Mouse (Mus musculus): ENCODE data around the gene Cnr2.

- TF ChIP-seq CTCF (IDR thresholded peaks at IDR 0.05; ENCODE audit: low read depth) (no peak), EP300 (IDR thresholded peaks at IDR 0.05; ENCODE audit: low read depth) (no peak)
These were observed 4.8 kb downstream of the Cnr2 start for GRCm38 (mm10) chr4:135900008-135900407.

All from liver, postnatal 0 days (tissue).